In the genomic region with DNA sequence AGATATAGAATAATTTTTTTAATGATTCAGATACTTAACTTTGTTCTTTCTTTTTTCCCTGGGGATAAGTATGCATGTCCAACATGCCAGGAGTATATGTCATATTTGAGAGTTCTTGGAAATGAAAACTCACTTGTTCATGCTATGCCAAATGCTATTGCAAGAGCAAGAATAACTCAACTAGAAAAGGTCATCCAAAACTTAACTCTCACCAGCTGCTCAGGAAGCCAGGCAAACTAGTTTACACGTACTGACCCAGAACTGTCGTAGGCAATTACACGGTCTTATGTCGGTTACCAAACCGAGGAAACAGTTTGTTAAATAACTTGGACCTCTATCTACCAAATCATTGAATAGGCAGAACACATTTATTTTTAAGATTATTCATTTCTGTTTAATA, we compare ENCODE assay signal across 34 mouse cellular contexts. TPM values are rescaled to one million over a fixed set of nuclear protein-coding genes. Genes with fewer than 3 reads are reported as not detected.
DNase-seq lines count a peak whose midpoint lies in the region; ATAC-seq and TF ChIP-seq lines count a peak whose summit lies in the region.
"Had no signal": no experiment of that assay in that cellular context is flagged by ENCODE, and none has a peak within 500 bp of the region (broad histone marks: within the 10 kb centered on the region; RNA-seq: fewer than 3 reads in every experiment).

No protein-coding gene starts in this region.

- 92% methylated on average over 5 of the region's 5 CpGs for WGBS in lung, postnatal 0 days
- WGBS in stomach, postnatal 0 days = 73% methylated on average over 5 of the region's 5 CpGs
- 96% methylated on average over 5 of the region's 5 CpGs for WGBS in forebrain, embryonic 14.5 days

- DNase-seq in cerebellum, adult 9-11 months = peak; percentile 21
- DNase-seq in cerebellum, postnatal 14 days = no peak
- no peak for DNase-seq in lung, postnatal 0 days (ENCODE audit: low spot score)
- DNase-seq in lung, postnatal 25 days (ENCODE audit: low spot score) = no peak
- peak; percentile 76 for DNase-seq in fibroblast of lung, adult 2 months (ENCODE audit: low read depth)
- no peak for DNase-seq in stomach, postnatal 0 days (ENCODE audit: low spot score)
- no peak for DNase-seq in forebrain, embryonic 14.5 days (ENCODE audit: low spot score)
- DNase-seq: adrenal gland, postnatal 36 days; cerebellum, adult 9-10 months; heart, postnatal 4 days; kidney, adult 9 months; kidney, postnatal 10 days; layer of hippocampus, adult 9-11 months; liver; lung, adult 2 months; lung, postnatal 14 days; right cerebral cortex, postnatal 25 days; spleen, adult 18-20 months; thymus, adult 18-20 months; thymus, postnatal 25 days had no signal

- no peaks in the 10 kb centered on the region for H3K9me3 ChIP-seq in lung, postnatal 0 days (ENCODE audit: low read length)
- H3K9me3 ChIP-seq in stomach, postnatal 0 days (ENCODE audit: control insufficient read depth, low read length) = no peaks in the 10 kb centered on the region
- no peaks in the 10 kb centered on the region for H3K9me3 ChIP-seq in forebrain, embryonic 14.5 days (replicated peaks; ENCODE audit: control insufficient read depth, low read length)
- H3K9me3 ChIP-seq: forebrain, embryonic 10.5 days; hindbrain, embryonic 13.5 days; neural tube, embryonic 13.5 days had no signal

- H3K4me1 ChIP-seq in lung, postnatal 0 days (ENCODE audit: insufficient read depth, low read depth, low read length) = no peaks in the 10 kb centered on the region
- no peaks in the 10 kb centered on the region for H3K4me1 ChIP-seq in stomach, postnatal 0 days (replicated peaks; ENCODE audit: control insufficient read depth, insufficient read depth)
- no peaks in the 10 kb centered on the region for H3K4me1 ChIP-seq in forebrain, embryonic 14.5 days (ENCODE audit: control insufficient read depth, insufficient read depth, low read length)
- H3K4me1 ChIP-seq: forebrain, embryonic 10.5 days; hindbrain, embryonic 13.5 days; neural tube, embryonic 13.5 days had no signal

- H3K4me3 ChIP-seq in lung, postnatal 0 days (ENCODE audit: low read depth, low read length) = no peak overlapping the region
- H3K4me3 ChIP-seq in stomach, postnatal 0 days (ENCODE audit: low read depth, low read length) = no peak overlapping the region
- H3K4me3 ChIP-seq in forebrain, embryonic 14.5 days (ENCODE audit: low read depth, low read length) = no peak overlapping the region
- H3K4me3 ChIP-seq: forebrain, embryonic 10.5 days; hindbrain, embryonic 13.5 days; myocyte; neural tube, embryonic 13.5 days had no signal

- no peak for ATAC-seq in lung, postnatal 0 days
- no peak for ATAC-seq in stomach, postnatal 0 days (ENCODE audit: low FRiP score, low TSS enrichment)
- no peak for ATAC-seq in CD4-positive, CD25-positive, alpha-beta regulatory T cell, adult 4 months
- no peak for ATAC-seq in forebrain, embryonic 14.5 days
- ATAC-seq: forebrain, embryonic 16.5 days; intestine, postnatal 0 days; midbrain, embryonic 16.5 days had no signal

- no peak overlapping the region for H3K27ac ChIP-seq in lung, postnatal 0 days (ENCODE audit: low read length)
- H3K27ac ChIP-seq in stomach, postnatal 0 days (replicated peaks) = 0 out of 2 replicates have a peak overlapping the region, but pooled peaks have one; percentile 13
- no peak overlapping the region for H3K27ac ChIP-seq in forebrain, embryonic 14.5 days (ENCODE audit: low read depth, low read length)
- H3K27ac ChIP-seq: forebrain, embryonic 10.5 days; hindbrain, embryonic 13.5 days; liver, embryonic 14.5 days; neural tube, embryonic 13.5 days had no signal

- no peak overlapping the region for H3K4me2 ChIP-seq in lung, postnatal 0 days (replicated peaks; ENCODE audit: low read depth, low read length)
- no peak overlapping the region for H3K4me2 ChIP-seq in stomach, postnatal 0 days (replicated peaks; ENCODE audit: low read depth)
- no peak overlapping the region for H3K4me2 ChIP-seq in forebrain, embryonic 14.5 days (ENCODE audit: low read length)
- H3K4me2 ChIP-seq: heart, embryonic 11.5 days; hindbrain, embryonic 13.5 days; midbrain, embryonic 11.5 days; neural tube, embryonic 13.5 days had no signal

- TF ChIP-seq EP300 in lung, postnatal 0 days (IDR thresholded peaks at IDR 0.05) = peak; percentile 51; the same call in 1 of the 2 replicates
- no peak for TF ChIP-seq EP300 in stomach, postnatal 0 days (optimal IDR thresholded peaks at IDR 0.05)

- no peaks in the 10 kb centered on the region for H3K27me3 ChIP-seq in lung, postnatal 0 days (replicated peaks; ENCODE audit: insufficient read depth, low read length)
- no peaks in the 10 kb centered on the region for H3K27me3 ChIP-seq in stomach, postnatal 0 days (ENCODE audit: control insufficient read depth, insufficient read depth, low read length)
- no peaks in the 10 kb centered on the region for H3K27me3 ChIP-seq in forebrain, embryonic 14.5 days (replicated peaks; ENCODE audit: control insufficient read depth, insufficient read depth, low read length)
- H3K27me3 ChIP-seq: hindbrain, embryonic 13.5 days; neural tube, embryonic 13.5 days had no signal

- no peak overlapping the region for H3K9ac ChIP-seq in lung, postnatal 0 days (replicated peaks; ENCODE audit: low read depth)
- H3K9ac ChIP-seq in stomach, postnatal 0 days (ENCODE audit: low read length) = no peak overlapping the region
- no peak overlapping the region for H3K9ac ChIP-seq in forebrain, embryonic 14.5 days (ENCODE audit: low read length)
- H3K9ac ChIP-seq: hindbrain, embryonic 13.5 days; liver, embryonic 14.5 days; neural tube, embryonic 13.5 days had no signal

- no peaks in the 10 kb centered on the region for H3K36me3 ChIP-seq in lung, postnatal 0 days (ENCODE audit: insufficient read depth, low read length)
- no peaks in the 10 kb centered on the region; the same call in 1 of the 2 replicates for H3K36me3 ChIP-seq in stomach, postnatal 0 days (ENCODE audit: control insufficient read depth, insufficient read depth, low read length)
- H3K36me3 ChIP-seq in forebrain, embryonic 14.5 days (ENCODE audit: control insufficient read depth, insufficient read depth, low read length) = peaks cover 10% of the 10 kb centered on the region; the same call in 1 of the 2 replicates

- TF ChIP-seq CTCF in lung, postnatal 0 days (IDR thresholded peaks at IDR 0.05) = no peak
- no peak for TF ChIP-seq CTCF in stomach, postnatal 0 days (IDR thresholded peaks at IDR 0.05; ENCODE audit: low read depth)

RNA-seq across cellular contexts. Expression of gene Ccdc81, which starts 13.3 kb away (rescaled TPM):
- 1.2 and 1.4 TPM in 2 replicates for polyA plus RNA-seq in lung, postnatal 0 days (2015; fragmentation: Nextera tagmentation; extraction: Ambion mirVana)
- polyA plus RNA-seq in stomach, postnatal 0 days (2015; fragmentation: Nextera tagmentation; extraction: Ambion mirVana) = 0.04 and 0.05 TPM in 2 replicates
- not detected for polyA plus RNA-seq in CD4-positive, CD25-positive, alpha-beta regulatory T cell, adult 4 months (2017; shearing (Covaris generic))
- polyA plus RNA-seq in forebrain, embryonic 14.5 days (2014; fragmentation: Nextera tagmentation; extraction: Ambion mirVana) = 0.48 and 0.72 TPM in 2 replicates
- polyA plus RNA-seq: forebrain, embryonic 10.5 days; heart, embryonic 11.5 days; heart, postnatal 0 days; large intestine, adult 2 months; limb, embryonic 11.5 days; liver, embryonic 14.5 days; myocyte had no signal

RNA-seq across cellular contexts. Expression of gene Hikeshi, which starts 24.3 kb away (rescaled TPM):
- 70.6 and 78.0 TPM in 2 replicates for polyA plus RNA-seq in lung, postnatal 0 days (2015; fragmentation: Nextera tagmentation; extraction: Ambion mirVana)
- 69.2 and 72.8 TPM in 2 replicates for polyA plus RNA-seq in stomach, postnatal 0 days (2015; fragmentation: Nextera tagmentation; extraction: Ambion mirVana)
- polyA plus RNA-seq in CD4-positive, CD25-positive, alpha-beta regulatory T cell, adult 4 months (2017; shearing (Covaris generic)) = 10 to 100 TPM; 72.1 to 83.5 TPM
- polyA plus RNA-seq in forebrain, embryonic 14.5 days (2014; fragmentation: Nextera tagmentation; extraction: Ambion mirVana) = 171 and 174 TPM in 2 replicates

Comparison
In these comparisons a context has a peak if more than half of its experiments do, and no peak if none do; other contexts are left out.
1. DNase-seq: peak in cerebellum, adult 9-11 months (single experiment) and fibroblast of lung, adult 2 months (single experiment); none in cerebellum, postnatal 14 days (0 of 2), lung, postnatal 0 days (single experiment), lung, postnatal 25 days (single experiment), stomach, postnatal 0 days (single experiment) and forebrain, embryonic 14.5 days (single experiment).